Mouse (Mus musculus): ENCODE data around the gene Kcnb1.

The Kcnb1 gene

DNA sequence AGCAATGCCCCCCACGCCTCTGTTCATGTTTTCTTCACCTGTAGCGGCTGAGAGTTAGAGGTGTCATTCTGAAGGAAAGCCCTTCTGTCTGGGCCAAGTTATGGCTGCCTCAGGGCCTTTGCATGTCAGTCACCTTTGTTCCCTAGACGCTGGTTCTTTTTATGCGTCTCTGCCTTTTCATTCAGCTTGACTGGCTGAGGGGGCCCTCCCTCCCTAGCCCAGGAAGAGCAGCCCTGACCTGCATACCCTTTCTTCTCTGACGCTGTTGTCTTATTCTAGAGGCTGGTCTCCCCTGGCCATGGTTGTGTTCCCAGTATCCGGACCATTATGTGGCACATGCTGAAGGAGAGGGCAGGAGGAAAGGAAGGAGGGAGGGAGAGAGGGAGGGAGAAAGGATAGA is 108.8 kb downstream of the Kcnb1 start:
- no peak for DNase-seq (ENCODE audit: low read depth, low spot score)

DNA sequence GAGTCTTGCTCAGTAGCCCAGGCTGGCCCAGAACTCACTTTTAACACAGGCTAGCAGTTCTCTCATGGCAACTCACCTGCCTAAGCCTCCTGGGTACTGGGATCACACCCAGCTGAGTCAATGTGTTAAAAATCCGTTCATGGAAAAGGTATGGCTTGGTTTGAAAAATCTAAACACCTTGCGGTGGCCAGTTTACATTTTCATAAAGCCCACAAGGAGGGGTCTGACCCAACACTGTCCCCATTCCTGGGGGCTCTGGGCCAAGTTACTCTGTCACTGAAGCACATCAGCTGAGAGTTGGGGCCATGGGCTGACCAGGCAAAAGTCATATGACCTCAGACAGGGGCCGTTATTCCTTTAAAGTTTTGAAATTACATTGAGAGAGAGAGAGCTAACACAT is 109.6 kb downstream of the Kcnb1 start:
- no peak for DNase-seq (ENCODE audit: low read depth, low spot score)

DNA sequence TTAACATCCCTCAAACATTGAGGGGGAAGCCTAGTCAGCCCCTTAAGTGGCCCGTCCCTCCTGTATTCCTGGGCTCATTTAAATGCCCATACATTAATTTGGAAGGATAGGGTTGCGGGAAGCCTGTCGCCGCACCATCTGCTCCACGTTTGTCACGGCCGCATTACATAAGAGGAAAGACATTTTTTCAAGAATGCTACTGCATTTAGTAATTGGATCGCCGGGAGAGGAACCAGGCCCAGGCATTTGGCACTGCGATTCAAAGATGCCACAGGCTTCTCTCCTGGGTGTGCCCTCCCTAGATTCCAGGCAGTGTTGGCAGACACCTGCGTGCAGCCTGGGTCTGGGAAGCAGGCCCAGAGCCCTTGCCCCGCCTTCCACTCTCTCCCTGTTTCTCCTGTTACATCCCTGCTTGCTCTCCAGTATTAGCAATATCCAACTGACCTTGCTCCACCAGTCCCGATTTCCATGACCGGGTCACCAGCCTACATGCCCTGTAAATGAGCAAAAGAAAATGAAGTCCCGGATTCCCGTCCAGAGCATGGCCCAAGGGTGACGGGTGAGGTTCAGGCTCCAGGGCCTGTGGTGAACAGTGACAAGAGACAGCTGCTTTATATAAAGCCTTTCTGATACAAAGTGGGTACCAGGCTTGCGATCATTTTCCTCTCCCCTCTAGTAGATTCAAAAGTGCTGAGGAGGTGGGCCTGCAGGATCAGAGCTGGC is 110.3 kb downstream of the Kcnb1 start:
- DNase-seq (ENCODE audit: low read depth, low spot score) = no peak

DNA sequence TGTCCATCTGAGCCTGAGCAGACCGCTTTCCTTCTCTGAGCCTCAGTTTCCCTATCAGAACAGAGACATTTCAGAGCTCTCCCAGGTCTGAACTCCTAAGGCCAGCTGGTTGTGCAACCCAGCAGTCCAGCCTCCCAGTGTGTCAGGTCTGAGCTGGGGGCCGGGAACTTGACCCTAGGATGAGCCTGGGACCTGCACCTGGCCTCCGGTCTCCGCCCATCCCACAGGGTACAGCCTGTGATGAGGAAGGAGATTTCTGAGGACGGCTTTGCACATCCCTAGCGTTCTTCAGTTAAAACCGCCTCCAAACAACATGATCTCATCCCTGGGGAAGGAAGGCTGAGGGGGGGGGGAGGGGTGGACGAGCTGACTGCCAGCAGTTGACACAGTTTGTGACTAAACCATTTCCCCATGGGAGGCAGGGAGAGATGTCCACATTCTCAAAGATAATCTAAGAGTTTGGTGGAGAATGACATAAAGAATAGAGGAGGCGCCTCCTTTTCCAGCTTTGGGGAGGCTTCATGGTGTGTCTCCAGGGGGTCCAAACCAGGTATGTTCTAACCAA is 110.9 kb downstream of the Kcnb1 start:
- DNase-seq (ENCODE audit: low read depth, low spot score) = no peak

DNA sequence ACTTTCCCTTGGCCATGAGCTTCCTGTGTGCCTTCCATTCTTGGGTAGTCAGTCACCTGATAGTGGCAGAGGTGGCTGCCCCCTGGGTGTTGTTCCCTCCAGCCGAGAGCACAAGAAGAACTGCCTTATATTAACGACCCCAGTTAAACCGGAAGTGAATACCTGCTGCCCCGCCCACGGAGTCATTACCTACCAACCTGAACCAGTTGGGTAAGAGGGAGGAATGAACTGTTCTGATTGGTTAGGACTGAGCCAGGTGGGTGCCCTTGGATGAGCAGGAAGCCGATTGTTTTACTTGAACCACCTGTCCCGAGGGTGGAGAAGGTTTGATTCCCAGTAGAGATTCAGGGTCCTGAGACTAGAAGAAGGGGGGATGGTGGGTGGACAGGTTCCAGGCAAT is 111.5 kb downstream of the Kcnb1 start:
- DNase-seq (ENCODE audit: low read depth, low spot score) = no peak

DNA sequence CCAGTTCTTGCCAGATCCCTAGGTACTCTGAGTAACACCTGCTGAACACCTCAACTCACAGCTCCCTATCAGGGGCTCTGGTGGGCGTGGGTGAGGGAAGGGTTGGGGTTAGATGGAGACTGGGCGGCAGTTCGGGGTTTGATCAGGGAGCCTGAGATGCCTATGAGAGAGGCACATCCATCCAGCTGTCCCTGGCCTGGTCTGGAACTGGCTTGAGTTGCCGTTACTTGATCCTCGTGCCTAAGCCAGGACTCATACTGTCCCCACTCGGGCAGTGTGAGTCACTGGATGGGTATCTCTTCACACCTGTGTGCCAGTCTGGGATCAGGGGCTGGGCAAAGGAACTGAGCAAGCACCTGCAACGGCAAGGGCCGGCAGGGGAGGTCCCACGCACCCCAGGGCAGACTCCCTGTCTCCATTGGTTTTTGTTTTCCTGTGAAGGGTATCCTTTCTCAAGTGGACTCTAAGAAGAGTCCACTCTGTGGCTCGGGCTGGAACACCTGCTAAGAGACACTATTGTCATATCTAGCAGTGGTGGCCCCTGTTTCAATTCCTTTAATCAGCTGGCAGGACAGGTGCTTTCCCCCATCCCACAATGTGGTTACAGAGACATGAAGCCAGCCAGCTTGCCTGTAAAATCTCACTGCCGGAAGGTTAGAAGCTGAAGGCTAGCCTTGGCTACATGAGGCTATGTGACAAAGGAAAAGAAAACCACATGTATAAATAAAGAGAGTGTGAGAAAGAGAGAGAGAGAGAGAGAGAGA is 112.6 kb downstream of the Kcnb1 start:
- DNase-seq (ENCODE audit: low read depth, low spot score) = no peak

DNA sequence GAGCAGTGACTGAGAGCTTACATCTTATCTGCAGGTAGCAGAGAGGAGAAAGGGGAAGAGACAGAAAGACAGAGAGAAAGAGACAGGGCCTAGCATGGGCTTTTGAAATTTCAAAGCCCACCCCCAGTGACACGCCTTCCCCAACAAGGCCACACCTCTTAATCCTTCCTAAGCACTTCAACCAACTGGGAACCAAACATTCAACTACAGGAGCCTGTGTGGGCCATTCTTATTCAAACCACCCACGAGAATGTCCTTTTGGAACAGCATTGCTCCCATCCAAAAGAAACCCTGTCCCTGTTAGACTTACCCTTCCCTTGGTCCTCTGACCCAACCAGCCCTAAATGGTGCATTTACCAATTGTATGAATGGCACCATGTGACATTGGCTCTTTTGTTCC is 113.2 kb downstream of the Kcnb1 start:
- no peak for DNase-seq (ENCODE audit: low read depth, low spot score)

DNA sequence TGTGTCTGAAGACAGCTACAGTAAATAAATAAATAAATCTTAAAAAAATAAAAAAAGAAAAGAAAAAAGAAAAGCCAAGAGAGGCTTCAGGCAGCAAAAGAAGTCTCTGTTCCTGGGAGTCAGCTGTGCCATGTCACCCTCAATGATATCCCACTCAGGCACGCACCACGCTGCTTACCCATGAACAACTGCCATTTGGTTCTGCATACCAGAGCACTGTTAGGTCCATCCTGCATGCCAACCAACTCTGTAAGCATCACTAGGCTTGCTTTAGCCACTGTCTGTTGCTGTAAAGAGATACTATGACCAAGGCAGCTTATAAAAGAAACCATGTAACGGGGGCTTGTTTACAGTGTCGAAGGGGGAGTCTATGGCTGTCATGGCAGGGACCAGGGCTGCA is 113.6 kb downstream of the Kcnb1 start:
- no peak for DNase-seq (ENCODE audit: low read depth, low spot score)

DNA sequence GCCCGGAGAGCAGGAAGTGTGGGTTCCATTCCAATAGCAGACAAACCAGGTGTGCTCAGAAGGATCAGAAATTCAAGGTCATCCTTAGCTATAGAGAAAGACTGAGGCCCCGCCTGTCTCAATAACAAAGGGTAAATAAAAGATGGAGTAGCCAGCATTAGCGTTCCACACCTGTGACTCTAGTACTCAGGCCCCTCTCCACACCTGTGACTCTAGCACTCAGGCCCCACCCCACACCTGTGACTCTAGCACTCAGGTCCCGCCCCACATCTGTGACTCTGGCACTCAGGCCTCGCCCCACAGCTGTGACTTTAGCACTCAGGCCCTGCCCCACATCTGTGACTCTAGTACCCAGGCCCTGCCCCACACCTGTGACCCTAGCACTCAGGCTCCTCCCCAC is 115.4 kb downstream of the Kcnb1 start:
- no peak for DNase-seq (ENCODE audit: low read depth, low spot score)

DNA sequence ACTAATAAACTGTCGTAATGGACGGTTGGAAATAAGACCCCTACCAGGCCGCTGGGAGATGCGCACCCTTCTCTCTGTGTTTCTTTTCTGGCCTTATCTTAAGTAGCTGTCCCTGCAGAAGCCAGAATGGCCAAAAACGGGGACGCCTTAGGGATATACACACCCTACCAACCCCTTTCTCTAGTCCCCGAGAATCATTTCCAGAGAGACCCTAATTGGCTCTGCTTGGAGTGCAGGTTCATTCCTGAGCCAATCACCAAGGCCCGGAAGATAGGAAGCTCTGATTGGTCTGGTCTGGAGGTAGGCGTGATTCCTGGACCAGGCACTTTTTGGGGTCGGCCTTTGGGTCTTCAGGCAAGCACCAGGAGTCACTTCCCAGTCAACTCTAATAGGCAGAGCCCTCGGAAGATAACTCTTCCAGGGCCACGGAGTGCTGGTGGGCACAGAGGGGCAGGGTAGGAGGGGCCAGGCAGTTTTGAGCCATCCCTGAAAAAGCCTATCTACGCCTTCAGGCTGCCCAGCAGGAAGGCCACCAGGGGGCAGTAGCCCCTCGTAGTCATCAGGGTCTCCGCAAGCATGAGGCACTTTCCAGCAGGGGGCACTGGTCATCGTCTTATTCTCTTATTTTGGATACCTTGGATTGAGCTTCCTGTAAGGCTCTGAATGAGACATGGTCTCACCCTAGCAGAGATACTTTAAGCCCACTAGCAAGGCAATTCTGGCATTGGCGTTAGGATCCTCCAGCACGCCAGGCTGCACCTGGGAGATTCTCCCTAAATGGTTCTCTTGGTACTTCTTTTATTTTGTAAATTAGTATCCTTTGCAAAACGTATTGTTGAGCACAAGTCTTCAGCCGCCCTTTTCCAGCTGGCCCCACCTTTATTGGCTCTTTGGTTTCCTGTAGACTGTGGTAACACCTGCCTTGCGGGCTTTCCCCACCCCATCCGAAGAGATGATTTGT is 118.0 kb downstream of the Kcnb1 start:
- DNase-seq (ENCODE audit: low read depth, low spot score) = peak; percentile 93

DNA sequence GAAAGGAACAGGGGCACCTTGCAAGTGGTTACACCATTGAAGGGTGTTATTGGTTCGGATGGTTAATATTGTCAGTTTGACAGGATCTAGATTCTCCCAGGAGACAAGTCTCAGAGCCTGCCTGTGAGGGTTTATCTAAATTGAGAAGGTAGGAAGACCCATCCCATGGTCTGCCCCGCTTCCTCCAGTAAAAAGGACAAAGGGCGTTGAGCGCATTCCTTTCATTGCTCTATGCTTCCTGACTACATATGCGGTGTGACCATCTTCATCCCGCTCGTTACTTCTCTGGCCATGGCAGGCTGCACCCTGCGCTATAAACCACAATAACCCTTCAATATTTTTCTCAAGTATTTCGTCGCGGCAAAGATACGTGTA is 118.7 kb downstream of the Kcnb1 start:
- DNase-seq (ENCODE audit: low read depth, low spot score) = no peak

DNA sequence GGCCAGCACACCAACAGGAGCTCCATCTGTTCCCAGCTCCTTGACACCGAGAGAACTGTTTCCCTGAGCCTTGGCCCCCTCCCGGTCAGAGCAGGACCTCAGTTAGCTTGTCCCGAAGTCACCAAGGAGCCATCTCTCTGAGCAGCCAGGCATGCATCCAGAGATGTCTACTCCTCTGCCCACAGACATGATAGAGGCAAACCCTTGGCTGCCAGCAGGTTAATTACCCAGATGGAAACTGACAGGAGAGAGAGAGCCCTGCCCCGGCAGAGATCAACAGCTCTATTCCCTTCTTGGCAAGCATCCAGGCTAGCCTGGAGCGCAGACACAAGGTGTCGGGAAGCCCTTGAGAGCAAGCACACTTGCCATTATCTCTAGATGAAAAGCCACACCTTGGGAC is 119.6 kb downstream of the Kcnb1 start:
- DNase-seq (ENCODE audit: low read depth, low spot score) = no peak

DNA sequence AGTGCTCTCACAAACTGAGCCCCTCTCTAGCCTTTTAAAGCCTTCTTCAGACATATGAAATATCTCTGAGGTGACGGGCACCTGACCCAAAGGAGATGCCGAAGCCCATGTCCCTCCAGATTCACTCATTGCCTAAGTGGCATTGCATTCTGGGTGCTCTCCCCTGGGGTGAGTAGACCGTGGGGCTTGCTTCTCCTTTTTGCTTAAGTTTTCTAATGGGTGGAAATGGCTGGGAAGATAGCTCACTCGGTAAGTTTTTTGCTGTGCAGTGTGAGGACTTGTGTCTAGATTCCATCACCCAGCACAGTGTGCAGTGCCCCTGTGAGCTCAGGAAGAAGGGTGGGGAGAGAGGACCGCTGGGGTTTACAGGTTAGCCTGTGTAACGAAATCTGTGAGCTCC is 122.4 kb downstream of the Kcnb1 start:
- no peak for DNase-seq (ENCODE audit: low read depth, low spot score)

DNA sequence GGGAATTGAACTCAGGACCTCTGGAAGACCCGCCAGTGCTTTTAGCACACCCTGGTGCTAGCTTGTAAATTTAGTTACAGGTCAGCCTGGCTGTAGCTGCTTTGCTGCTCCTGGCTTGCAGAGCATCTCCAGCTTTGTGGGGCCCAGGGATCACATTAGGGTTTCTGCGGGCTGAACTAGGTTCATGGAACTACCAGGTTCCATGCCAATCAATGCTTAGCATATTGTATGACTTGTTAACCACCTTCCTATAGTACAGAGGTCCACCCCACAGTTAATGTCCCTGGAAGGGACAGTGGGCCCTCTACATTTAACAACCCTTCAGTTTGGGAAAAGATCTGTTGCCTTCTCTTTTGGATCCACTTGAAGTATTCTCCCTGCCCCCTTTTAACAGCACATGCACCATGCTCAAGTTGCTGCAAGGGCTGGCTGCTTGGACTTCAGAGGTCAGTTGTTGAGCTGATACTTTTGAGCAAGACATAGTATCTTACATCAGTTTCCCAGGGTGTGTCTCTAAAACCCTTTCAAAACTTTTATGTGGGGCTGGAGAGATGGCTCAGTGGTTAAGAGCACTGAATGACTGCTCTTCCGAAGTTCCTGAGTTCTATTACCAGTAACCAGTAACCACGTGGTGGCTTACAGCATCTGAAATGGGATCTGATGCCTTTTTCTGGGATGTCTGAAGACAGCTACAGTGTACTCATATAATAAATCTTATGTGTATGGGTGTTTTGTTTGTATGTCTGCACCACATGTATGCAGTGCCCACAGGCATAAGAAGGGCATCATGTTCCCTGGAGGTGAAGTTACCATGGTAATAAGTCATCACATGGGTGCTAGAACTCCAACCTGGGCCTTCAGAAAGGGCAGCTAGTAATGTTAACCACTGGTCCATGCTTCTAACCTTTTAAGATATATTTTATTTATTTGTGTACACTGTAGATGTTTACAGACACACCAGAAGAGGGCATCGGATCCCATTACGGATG is 123.1 kb downstream of the Kcnb1 start:
- DNase-seq (ENCODE audit: low read depth, low spot score) = no peak

DNA sequence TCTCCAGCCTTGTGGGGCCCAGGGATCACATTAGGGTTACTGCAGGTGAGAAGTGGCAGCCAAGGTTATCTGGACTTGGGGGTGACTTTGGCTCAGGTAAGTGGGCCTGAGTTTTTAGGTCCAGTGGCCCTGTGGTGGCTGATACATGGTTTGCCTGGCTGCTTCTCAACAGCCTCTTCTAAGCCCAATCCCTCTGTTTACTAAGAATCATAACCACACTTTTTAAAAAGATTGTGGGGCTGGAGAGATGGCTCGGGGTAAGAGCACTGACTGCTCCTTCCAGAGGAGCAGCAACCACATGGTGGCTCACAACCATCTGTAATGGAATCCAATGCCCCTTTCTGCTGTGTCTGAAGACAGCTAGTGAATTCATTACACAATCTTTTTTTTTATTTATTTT is 123.9 kb downstream of the Kcnb1 start:
- DNase-seq (ENCODE audit: low read depth, low spot score) = no peak

DNA sequence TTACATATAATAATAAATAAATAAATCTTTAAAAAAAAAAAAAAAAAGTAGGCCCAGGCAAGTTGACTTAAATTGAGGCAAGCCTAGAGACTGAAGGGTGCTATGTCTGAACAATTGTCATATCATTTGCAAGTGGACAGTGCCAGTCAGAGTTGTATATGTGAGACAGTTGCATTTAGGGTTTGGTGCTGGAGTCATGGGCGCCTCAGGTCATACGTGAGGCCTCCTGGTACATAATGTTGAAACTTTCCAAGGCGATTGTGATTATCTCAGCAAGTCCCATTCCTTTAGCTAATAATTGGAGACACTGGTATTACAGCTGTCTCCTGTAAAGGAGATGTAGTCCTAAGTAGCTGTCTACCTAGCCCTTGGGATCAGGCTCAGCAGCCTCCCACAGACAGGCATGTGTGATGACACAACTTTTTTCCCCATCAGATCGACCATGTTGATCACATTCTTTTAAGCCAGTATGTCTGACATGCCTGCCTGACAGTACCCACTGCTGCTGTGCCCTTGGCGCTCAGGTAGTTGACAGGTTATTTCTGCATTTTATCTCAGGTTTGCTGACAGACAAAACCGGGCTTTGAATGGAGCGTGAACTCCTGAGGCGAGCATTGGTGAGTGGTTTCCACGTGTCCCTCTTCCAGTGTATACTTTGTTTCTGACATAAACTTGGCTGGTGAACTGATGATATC is 125.2 kb downstream of the Kcnb1 start:
- DNase-seq (ENCODE audit: low read depth, low spot score) = no peak

DNA sequence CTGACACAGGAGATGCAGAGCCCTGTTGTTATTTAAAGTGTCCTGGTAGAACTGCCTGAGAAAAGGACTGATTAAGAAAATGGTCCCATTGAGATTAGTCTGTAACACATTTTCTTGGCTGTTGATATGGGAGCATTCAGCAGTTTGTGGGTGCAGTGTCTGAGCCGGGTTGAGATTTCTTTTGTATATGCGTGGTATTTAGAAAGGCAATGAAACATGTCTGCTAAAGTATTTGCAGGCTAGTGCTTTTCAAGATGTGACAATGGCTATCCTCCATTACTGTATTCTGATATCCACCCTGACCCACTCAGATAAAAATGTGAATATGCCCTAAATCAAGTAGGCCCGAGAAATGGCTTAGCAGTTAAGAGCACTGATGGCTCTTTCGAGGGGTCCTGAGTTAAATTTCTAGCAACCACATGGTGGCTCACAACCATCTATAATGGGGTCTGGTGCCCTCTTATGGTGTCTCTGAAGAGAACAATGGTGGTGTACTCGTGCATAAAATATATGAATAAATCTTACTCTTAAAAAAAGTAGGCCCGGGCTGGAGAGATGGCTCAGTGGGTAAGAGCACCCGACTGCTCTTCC is 126.0 kb downstream of the Kcnb1 start:
- DNase-seq (ENCODE audit: low read depth, low spot score) = no peak

DNA sequence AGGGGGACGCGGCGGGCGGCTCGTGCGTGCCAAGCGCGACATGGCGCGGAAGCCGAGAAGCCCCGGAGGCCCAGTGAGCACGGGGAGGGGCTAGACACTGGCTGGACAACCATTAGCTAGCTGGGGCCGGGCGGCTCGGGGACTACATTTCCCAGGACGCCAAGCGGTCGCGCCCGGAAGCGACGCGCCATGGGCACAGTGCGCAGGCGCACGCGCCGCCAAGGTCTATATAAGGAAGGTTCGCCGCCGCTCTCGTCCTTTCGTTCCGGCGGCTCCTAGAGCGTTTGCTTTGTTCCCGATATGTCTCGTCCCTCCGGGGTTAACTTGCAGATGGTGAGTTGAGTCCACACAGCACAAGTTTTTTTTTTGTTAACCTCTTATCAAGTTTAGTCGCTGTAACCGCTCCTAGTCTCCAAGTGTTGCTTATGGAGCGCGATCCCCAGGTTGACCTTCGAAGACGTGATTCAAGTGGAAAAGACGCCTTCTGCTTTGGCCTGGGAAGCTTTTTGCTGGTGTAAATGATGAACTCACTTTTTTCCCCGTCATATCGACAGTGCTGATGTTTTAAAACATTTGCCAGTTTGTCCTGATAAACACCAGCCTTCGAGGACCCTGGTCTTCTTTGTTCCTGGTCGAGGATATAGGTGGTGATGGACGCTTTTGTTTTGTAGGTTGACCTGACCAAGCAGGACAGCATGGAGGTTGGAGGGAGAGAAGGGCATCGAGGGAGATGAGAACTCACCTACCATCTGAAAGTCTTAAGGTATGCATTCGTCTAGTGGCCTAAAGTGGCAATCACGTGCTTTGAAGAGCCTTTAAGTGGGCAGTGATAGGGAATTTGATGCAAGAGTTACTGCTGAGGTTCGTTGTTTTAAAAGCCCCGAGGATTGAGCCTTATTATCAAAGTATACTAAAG is 126.7 kb downstream of the Kcnb1 start, which contains the start of gene Znfx1:
Gene Znfx1 (minus strand): TSS at position 51 of the 916 bp plus-strand sequence.
- DNase-seq (ENCODE audit: low read depth, low spot score) = peak; percentile 85

Measured in brain, embryonic 18.5 days (tissue).